Mouse (Mus musculus) retina, embryonic 14.5 days (tissue): ENCODE data around the gene Frmpd3.
A peak's percentile ranks its signal among the peaks of the same experiment; 100 is the strongest.
"Not testable (repeated sequence)": the region's sequence is repeated elsewhere in the genome, so short reads cannot be mapped to it uniquely, and the experiment has no call there.

Experiments used
- DNase-seq: peaks from one replicate; pipeline ENCODE4 v3.0.0-alpha.2; 2015; ENCODE audit warnings: low spot score

Gene Frmpd3

DNA sequence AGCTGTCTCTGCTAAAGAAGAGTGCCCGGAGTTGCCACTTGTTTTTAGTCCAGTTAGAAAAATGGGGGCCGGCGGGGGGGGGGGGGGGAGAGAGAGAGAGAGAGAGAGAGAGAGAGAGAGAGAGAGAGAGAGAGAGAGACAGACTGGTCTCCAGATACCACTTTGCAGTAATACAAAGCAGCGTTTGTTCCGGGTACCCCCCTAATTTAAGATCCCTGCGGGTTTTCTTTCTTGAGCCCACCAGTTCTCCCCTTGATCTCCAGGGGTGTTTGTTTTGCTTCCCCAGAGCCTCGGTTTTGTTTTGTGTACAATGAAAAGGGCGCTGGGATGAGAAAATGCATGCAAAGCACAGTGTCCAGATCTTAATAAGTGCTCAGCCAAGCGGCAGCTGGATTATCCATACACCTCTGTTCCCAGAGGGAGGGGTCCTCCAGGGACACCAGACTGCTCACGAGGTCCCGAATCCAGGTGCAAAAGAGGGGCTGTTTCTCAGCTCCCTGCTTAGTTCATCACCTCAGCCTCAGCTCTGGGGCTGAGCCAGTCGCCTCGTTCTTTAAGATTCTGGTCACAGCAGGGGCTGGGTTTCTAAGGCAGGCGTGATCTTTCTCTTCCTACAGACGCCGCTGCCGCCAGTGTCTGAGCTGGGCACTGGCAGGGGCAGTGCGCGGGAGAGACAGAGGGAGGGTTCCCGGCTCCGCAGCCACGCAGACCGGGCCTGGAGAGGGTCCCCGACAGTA is at the start of gene Frmpd3:
Gene Frmpd3, plus strand, starts transcription at position 608 of the 737 bp plus-strand sequence.
- DNase-seq = peak; percentile 50

DNA sequence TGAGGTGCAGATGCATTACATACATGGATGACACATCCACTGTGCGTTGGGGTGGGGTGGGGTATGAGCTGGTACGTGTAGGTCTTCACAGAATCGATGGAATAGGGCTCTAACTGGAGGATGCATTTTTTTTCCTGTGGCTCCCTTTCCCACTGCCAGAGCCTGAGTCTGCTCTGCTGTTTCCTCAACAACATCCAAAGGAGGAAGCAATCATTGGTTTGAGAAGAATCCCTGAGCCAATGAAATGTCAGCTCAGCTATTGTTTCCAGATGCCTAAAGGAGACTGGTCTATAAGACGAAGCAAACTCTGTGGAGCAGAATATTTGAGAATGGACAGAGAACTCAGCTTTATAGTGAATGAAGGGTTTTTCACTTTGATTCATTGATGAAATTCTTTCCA is 38.3 kb upstream of the Frmpd3 start:
- no peak for DNase-seq

DNA sequence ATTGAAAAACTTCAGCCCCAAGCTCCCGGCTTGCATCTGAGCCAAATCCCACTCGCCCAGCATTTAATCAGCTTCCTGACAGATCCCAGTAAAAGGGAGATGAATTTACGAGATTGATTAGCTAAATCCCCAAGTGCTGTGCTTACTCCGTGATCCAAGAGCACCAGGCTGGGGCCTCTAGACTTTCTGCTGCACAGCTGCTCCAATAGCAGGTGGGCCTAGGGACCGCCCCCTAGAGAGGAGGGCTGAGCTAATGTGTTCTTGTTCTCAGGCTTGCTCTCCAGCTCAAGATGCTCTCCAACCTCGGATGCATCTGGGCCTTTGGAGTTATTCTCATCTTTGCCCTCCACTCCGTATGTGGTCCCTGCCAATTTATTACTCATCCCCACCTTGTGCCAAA is 36.4 kb upstream of the Frmpd3 start:
- DNase-seq = peak; percentile 3

DNA sequence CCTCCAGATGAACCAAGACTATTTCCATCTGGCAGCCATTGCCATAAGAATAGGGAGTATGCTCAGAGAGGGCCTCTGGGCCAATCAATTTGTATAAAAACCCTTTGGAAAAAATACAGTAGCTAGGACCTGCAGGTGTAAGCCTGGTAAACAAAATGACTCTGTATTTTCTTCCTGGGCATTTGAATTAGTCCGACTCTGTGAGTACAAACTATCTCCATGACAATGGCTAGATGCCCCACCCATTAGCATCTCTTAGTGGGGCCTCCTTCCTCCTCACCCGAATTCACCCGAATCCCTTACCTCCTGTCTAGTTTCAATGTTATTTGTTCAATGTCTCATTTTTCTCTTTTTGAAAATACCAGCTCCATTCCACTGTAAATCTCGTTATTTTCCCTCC is 24.1 kb upstream of the Frmpd3 start:
- DNase-seq = no peak

DNA sequence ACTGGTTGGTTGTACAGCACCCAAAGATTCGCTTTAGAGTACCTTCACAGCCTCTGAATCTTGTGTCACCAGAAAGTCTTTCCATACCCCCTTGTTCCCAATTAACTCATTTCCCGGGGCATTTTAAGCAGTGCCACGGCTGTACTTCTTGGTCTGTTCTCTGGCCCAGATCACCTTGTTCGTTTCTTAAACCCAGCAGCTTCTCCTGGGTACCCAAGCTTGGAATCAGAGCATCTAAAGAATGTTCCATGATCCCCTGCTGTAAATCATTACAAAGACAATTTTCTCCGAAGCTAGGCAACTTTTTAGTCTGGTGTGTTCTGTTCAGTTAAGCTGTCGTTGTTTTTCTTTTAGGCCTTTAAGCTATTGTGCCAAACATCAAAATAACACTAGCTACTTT is 22.9 kb upstream of the Frmpd3 start:
- no peak for DNase-seq

DNA sequence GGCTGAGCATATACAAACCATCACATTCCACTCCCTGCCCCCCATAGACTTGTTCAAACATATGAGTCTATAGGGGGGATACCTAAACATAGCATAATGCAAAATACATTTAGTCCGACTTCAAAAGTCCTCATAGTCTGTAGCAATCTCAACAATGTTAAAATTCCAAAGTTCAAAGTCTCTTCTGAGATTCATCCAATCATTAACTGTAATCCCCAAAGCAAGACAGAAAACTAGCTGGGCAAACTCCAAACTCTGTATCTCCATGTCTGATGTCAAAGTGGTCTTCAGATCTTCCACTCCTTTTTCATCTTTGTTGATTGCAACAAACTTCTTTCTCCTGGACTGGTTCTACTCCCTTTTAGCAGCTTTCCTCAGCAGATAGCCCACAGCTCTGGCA is 21.4 kb upstream of the Frmpd3 start:
- not testable (repeated sequence) for DNase-seq

- peak; percentile 4 for DNase-seq
These were observed 515 bp downstream of the Frmpd3 start for GRCm38 (mm10) chrX:140342393-140343163.

GRCm38 (mm10) chrX:140375628-140376027 is 33.6 kb downstream of the Frmpd3 start:
- DNase-seq = peak; percentile 1

- DNase-seq = no peak
These were observed 57.9 kb downstream of the Frmpd3 start for GRCm38 (mm10) chrX:140399986-140400385.

- DNase-seq = peak; percentile 8
These were observed 60.8 kb downstream of the Frmpd3 start for GRCm38 (mm10) chrX:140402904-140403303.

DNA sequence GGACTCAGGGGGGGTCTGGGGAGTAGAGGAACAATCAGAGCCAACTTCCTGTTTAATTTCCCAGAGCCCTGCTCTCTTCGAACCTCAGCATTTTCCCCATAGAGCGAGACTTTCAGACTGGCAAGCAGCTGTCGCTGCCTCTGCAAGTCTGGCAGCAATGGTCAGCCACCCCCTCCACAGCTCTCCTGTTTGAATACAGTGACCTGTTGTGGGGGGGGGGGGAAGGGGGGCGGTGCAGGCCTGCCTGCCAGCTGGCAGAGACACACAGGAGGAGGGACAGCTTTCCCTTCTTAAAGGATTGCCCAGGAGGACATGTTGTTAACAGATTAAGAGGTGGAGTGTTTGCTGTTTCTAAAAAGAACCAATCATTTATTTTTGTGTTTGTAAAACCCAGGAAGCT is 64.0 kb downstream of the Frmpd3 start:
- DNase-seq = no peak

DNA sequence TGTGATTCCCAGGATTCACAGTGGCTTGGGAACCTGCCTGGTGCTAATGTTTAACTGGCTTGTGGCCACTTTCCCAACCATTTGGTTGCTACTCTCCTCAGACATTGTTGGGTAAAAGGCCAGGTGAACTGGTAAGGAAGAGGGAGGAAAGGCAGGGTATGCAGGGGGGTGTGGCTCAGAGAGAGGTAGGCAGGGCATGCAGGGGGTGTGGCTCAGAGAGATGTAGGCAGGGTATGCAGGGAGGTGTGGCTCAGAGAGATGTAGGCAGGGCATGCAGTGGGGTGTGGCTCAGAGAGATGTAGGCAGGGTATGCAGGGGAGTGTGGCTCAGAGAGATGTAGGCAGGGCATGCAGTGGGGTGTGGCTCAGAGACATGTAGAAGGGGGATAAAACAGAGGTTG is 64.4 kb downstream of the Frmpd3 start:
- no peak for DNase-seq

- no peak for DNase-seq
These were observed 65.5 kb downstream of the Frmpd3 start for GRCm38 (mm10) chrX:140407593-140407992.

DNA sequence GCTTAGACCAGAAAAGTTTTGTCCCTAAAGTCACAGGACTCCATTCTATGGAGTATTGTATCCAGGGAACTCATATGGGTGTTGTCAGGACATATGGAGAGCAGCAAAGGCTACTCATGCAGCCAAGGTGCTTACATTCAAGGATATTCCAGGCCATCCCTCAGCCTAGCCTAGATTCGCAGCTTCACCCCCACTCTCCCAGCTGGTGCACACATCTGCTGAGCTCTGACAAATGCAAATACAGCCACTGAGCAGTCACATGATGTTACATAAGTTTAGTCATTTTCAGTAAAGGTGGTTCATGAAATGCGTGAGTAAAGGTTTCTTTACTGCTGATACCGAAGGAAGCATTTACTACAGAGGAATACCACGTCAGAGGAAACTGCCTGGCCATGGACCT is 76.4 kb downstream of the Frmpd3 start:
- no peak for DNase-seq

- no peak for DNase-seq
These were observed 85.1 kb downstream of the Frmpd3 start for GRCm38 (mm10) chrX:140427124-140427523.

- DNase-seq = no peak
These were observed 86.2 kb downstream of the Frmpd3 start for GRCm38 (mm10) chrX:140428252-140428651.

- no peak for DNase-seq
These were observed 87.9 kb downstream of the Frmpd3 start for GRCm38 (mm10) chrX:140429985-140430384.

GRCm38 (mm10) chrX:140430506-140430905 is 88.4 kb downstream of the Frmpd3 start:
- DNase-seq = no peak

GRCm38 (mm10) chrX:140431981-140432380 is 89.9 kb downstream of the Frmpd3 start:
- no peak for DNase-seq

DNA sequence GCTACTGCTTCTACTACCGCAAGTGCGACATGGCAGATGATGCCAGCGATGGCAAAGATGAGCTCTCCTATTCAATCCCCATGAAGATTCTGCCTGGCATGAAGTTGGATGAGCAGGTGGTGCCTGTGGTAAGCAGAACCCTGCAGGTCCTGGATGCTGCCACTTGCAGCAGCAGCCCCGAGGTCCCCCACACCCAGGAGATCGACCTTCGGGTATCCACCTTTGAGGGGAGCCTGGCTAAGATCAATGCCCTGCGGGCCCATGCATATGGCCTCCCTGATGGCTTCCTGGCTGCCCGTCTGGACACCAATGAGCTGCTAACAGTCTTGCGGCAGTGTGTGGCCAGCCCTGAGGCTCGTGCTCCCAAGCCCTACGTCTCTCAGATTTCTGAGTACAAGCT is 90.7 kb downstream of the Frmpd3 start:
- DNase-seq = no peak

DNA sequence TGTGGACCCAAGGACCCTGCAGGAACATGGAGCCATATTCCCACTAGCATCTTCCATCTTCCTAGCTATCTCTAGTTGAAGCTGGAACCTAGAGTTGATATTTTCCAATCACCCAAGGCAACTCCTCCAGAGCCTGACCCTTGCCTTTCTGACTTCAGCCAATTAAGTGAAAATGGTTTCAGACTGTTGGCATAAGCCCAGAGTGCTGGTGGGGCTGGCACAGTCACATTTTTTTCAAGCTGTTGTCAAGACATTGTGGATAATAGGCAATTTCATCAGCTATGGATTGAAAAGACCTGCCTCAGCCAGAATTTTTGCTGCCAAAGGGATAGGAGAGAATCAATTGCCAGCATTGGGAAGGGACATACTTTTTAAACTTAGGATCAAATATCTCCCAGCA is 95.8 kb downstream of the Frmpd3 start:
- DNase-seq = no peak

GRCm38 (mm10) chrX:140445551-140445950 is 103.5 kb downstream of the Frmpd3 start:
- no peak for DNase-seq

DNA sequence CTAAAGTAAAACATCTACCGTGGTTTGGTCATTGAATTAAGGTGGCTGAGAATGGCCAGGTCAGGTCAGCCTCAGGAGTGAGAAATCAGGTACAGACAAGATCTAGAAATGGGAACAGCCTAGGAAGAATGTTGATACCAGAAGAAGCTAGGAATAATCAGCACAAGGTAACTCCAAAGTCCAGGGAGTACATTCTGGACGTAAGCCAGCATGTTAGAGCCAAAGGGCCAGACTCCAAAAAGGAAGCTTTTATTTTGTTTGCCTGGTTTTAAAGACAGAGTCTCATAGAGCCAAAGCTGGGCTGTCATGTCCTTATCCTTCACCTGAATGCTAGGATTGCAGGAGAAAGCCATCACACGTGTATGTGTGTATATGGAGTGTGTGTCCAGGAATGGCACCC is 108.0 kb downstream of the Frmpd3 start:
- no peak for DNase-seq
